Mouse (Mus musculus) right cerebral cortex, postnatal 25 days (tissue): ENCODE measurements around the gene Eif4a2.

Experiments used
- DNase-seq: peaks from one replicate; pipeline ENCODE4 v3.0.0; 2022

Gene Eif4a2

DNA sequence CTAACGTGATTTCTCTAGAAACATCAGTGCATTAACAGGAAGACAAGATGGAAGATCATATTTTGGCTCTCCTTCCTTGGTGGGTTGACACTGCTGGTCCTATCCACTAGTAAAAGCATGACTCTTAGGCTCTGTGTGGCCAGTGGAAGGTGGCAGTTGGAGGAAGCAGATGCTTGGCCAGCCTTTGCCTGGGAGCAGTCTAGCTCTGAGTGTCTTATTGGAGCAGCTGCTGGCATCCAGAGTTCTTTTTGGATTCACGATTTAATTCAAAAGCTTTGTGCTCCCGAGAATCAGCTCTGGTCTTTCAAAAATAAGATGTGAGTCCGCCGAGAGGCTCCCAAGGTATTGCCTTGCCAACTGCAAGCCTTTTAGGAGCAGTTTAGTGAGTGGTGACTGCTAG is 38.0 kb downstream of the Eif4a2 start:
- no peak for DNase-seq

DNA sequence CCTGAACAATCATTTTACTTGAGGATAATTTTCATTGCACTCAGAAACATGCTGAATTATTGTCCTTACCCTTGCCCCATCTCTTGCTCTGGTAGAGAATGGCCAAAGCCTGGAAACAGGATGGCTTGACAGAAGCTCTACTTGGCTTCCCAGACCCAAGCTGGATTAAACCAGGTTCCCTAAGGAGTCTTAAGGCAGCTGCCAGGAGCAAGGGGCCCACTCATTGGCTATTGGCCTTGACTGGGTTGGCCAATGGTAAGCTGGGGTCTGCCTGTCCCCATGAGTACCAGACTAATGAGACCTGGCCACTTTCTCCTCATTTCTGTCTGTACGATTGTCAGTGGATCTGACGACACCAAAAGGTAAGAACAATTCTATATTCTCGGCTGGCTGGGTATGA is 39.0 kb downstream of the Eif4a2 start, which contains the start of gene Adipoq:
Adipoq (plus strand) TSS at position 257 of the 400 bp plus-strand sequence.
- DNase-seq: no peak

- DNase-seq: no peak
Measured at GRCm38 (mm10) chr16:23148936-23149335, 41.7 kb downstream of the Eif4a2 start.

DNA sequence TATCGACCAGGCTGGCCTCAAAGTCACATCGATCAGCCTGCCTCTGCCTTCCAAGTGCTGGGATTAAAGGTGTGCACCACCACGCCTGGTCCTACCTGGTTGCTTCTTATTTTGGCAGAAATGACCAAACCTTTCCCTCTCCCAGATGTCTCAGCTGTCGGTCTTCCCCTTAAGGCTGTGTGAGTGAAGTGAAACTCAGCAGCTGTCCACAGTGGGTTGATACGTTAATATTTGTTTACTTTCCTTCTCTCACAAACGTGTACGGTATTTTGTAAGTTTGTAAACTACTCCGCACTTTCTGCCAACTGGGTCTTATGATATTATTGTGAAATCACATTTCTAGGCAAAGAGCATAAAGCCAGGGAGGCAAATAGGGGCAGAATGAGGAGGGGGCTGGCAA is 42.2 kb downstream of the Eif4a2 start:
- no peak for DNase-seq

GRCm38 (mm10) chr16:23151423-23151822 is 44.2 kb downstream of the Eif4a2 start:
- DNase-seq: no peak

- no peak for DNase-seq
Measured at GRCm38 (mm10) chr16:23154261-23154660, 47.0 kb downstream of the Eif4a2 start.

GRCm38 (mm10) chr16:23157013-23157412 is 49.8 kb downstream of the Eif4a2 start:
- DNase-seq: no peak

- no peak for DNase-seq
Measured at GRCm38 (mm10) chr16:23158292-23158691, 51.0 kb downstream of the Eif4a2 start.

GRCm38 (mm10) chr16:23158957-23159356 is 51.7 kb downstream of the Eif4a2 start:
- DNase-seq: no peak

DNA sequence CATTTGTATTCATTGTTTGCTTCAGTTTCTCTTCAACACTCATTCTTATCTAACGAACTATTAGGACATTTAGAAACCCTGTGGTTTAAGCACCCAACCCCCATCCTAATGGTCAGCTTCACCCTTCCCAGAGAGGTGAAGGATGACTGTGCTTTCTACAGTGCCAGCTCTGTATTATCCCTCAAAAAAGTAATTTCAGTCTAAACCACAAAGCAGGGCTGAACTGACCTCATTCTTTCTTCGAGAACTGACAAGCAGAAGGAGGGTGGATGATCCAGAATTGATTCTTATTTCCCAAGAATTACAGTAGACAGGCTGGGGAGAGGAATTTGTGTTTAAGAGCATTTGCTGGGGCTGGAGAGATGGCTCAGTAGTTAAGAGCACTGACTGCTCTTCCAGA is 52.5 kb downstream of the Eif4a2 start:
- no peak for DNase-seq

GRCm38 (mm10) chr16:23162116-23162515 is 54.9 kb downstream of the Eif4a2 start:
- DNase-seq: no peak
